Mouse (Mus musculus) midbrain, embryonic 15.5 days (tissue): Measurements from ENCODE around the gene Pdhb. TPM values are rescaled to one million over a fixed set of nuclear protein-coding genes. Genes with fewer than 3 reads are reported as not detected.
A peak's percentile ranks its signal among the peaks of the same experiment; 100 is the strongest.

Experiments used
- ATAC-seq: fragments of 200-750 bp; cut with Nextera tagmentation; replicated peaks from 2 replicates; pipeline ENCODE4 v1.8.0; 2017; ENCODE audit warnings: moderate TSS enrichment
- H3K27ac ChIP-seq: fragments of 300-500 bp; sonication (generic); 2 replicates; pipeline ENCODE4 v1.5.1; 2015; ENCODE audit warnings: mild to moderate bottlenecking, inconsistent platforms
- H3K27me3 ChIP-seq: fragments of 300-500 bp; sonication (generic); replicated peaks from 2 replicates; pipeline ENCODE4 v1.6.1; 2015; ENCODE audit warnings: inconsistent platforms
- H3K36me3 ChIP-seq: fragments of 300-500 bp; sonication (generic); replicated peaks from 2 replicates; pipeline ENCODE4 v1.6.1; 2015; ENCODE audit warnings: inconsistent platforms
- H3K4me1 ChIP-seq: fragments of 300-500 bp; sonication (generic); 2 replicates; pipeline ENCODE4 v1.6.1; 2015; ENCODE audit warnings: inconsistent platforms
- H3K4me2 ChIP-seq: fragments of 300-500 bp; sonication (generic); 2 replicates; pipeline ENCODE4 v1.6.1; 2015; ENCODE audit warnings: inconsistent platforms, mild to moderate bottlenecking, moderate library complexity
- H3K4me3 ChIP-seq: fragments of 300-500 bp; sonication (generic); 2 replicates; pipeline ENCODE4 v1.5.1; 2015; ENCODE audit warnings: mild to moderate bottlenecking, inconsistent platforms
- H3K9ac ChIP-seq: fragments of 300-500 bp; sonication (generic); 2 replicates; pipeline ENCODE4 v1.6.1; 2015; ENCODE audit warnings: mild to moderate bottlenecking, inconsistent platforms
- H3K9me3 ChIP-seq: fragments of 300-500 bp; sonication (generic); 2 replicates; pipeline ENCODE4 v1.6.1; 2016; ENCODE audit warnings: inconsistent platforms
- WGBS: fragments of 180-500 bp; shearing (Covaris S2); methylation state at CpG from one replicate; pipeline ENCODE4 v1.1.7; 2015; ENCODE audit warnings: mixed read lengths; 5-methylcytosine and 5-hydroxymethylcytosine counted together
- polyA plus RNA-seq: library from polyadenylated mRNA; unstranded; fragments of >200 nt; fragmentation: Nextera tagmentation; extraction: Ambion mirVana; gene quantifications from 2 replicates; pipeline ENCODE4 v1.2.1, GENCODE M21; 2015

Pdhb gene
- polyA plus RNA-seq, 1 experiment from 2014 or later, result 245 TPM

DNA sequence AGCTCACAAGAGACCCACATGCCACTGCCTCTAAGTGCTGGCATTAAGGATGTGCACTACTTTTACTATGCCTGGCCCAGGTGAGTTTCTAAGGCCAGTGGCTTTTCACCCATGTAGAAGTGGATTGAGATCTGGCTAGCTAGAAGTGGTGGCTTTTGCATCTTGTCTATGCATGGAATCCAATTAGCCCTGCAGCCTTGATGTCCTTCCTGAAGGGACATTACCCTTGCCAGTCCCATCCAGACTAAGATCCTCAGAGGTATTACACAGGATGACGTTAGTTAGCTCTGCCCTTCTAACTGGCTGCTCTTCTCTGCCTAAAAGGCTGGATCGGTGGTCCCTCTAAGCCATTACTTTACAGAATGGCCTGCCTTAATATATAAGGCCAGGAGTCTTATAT, 40.2 kb upstream of the Pdhb start:
- no peak overlapping the region for H3K27ac ChIP-seq
- H3K4me1 ChIP-seq, result peaks cover 16% of the 10 kb centered on the region
- H3K4me2 ChIP-seq, result no peak overlapping the region
- no peaks in the 10 kb centered on the region for H3K9me3 ChIP-seq
- 75% methylated on average over 2 of the region's 2 CpGs for WGBS
- no peak overlapping the region for H3K4me3 ChIP-seq
- peaks cover 9% of the 10 kb centered on the region; the same call in 1 of the 2 replicates for H3K27me3 ChIP-seq
- ATAC-seq, result no peak
- no peaks in the 10 kb centered on the region for H3K36me3 ChIP-seq
- no peak overlapping the region for H3K9ac ChIP-seq

DNA sequence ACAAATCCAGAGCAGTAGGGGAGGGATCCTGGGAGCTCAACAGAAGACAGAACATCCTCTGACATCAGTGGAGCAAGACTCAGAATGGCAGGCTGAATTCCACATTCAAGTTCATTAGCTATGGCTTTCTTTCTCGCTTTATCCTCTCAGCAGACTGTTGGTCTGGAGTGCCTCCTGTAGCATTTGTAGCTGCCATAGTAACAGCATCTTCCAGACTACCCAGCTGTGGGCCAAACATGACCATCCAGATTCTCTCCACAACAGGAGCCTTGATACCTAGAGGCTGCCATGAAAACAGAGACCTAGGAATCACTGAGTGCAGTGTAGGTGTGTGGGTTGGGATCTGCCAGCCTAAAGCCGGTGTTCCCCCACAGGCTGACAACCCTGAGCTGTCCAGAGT, 37.1 kb upstream of the Pdhb start:
- H3K27ac ChIP-seq, result no peak overlapping the region
- H3K36me3 ChIP-seq, result no peaks in the 10 kb centered on the region
- H3K4me3 ChIP-seq, result no peak overlapping the region
- H3K9me3 ChIP-seq, result no peaks in the 10 kb centered on the region
- no peaks in the 10 kb centered on the region for H3K27me3 ChIP-seq
- H3K4me1 ChIP-seq, result peaks cover 4% of the 10 kb centered on the region
- H3K4me2 ChIP-seq, result no peak overlapping the region
- no peak for ATAC-seq
- no peak overlapping the region for H3K9ac ChIP-seq
- 70% methylated on average over 2 of the region's 2 CpGs for WGBS

DNA sequence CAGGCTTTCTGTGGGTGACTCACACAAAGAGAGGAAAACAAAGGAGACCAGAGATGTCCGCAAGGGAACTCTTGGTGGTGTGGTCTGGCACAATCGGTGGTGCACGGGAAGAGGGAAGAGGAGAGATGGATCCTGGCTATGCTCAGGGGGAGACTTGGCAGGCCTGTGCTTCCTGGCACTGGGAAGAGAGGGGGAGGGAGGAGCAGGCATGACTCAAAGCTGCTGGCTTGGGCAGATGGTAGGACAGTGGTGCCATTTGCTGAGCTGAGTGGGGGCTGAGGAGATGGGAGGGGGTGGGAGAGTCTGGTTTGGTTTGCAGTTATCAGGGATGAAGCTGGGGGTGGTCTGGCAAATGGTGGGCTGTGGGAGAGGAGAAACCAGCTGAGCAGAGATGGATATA, 36.1 kb upstream of the Pdhb start:
- H3K27me3 ChIP-seq, result no peaks in the 10 kb centered on the region
- H3K4me1 ChIP-seq, result no peaks in the 10 kb centered on the region; the same call in 1 of the 2 replicates
- H3K4me3 ChIP-seq, result no peak overlapping the region
- no peaks in the 10 kb centered on the region for H3K36me3 ChIP-seq
- H3K4me2 ChIP-seq, result no peak overlapping the region
- no peak for ATAC-seq
- WGBS, result 82% methylated on average over 3 of the region's 3 CpGs
- H3K9me3 ChIP-seq, result no peaks in the 10 kb centered on the region
- no peak overlapping the region for H3K27ac ChIP-seq
- H3K9ac ChIP-seq, result no peak overlapping the region

DNA sequence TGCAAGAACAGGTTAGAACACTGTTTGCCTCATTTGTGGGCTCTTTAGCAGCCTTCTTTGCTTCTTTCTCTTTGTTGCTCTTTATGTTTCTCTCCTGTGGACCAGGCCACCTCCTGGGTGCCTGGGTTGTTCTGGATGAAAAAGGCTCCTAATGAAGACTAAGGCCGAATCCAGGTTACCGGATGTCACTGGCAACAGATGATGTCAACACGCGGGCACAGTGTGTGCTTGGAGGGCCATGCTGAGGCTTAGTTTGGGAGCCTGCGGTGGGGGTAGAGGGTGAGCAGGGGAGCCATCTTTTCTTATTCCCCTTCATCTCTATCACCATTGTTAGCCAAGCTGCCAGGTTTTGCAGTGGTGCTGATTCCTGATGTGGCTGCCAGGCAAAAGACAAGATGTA, 34.7 kb upstream of the Pdhb start:
- peak; percentile 55; the same call in 1 of the 2 replicates for ATAC-seq
- Histone ChIP-seq H3K9me3 (no peaks in the 10 kb centered on the region), H3K36me3 (no peaks in the 10 kb centered on the region), H3K4me2 (no peak overlapping the region), H3K4me1 (no peaks in the 10 kb centered on the region), H3K9ac (no peak overlapping the region), H3K4me3 (no peak overlapping the region), H3K27ac (no peak overlapping the region), H3K27me3 (no peaks in the 10 kb centered on the region)
- WGBS, result 62% methylated on average over 5 of the region's 5 CpGs

DNA sequence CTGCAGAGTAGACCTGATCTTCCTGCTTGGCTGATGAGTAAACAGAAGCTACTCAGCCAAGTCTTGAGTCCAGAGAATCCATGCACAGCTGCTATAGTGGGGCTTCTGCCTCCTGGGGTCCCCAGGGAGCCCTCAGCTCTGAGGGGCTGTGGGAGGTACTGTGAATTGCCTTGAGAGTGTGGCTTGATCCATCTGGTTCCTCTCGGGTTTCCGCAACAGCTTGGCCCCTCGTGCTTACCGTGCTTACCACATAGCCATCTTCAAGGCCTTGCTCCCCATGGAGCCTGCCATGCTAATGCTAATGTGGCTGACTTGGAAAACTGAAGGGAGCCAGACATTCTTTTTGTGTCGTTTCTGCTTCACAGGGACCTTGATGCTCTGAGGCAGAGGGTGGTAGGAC, 34.3 kb upstream of the Pdhb start:
- peak; percentile 63; the same call in 1 of the 2 replicates for ATAC-seq
- Histone ChIP-seq H3K9ac (no peak overlapping the region), H3K36me3 (no peaks in the 10 kb centered on the region), H3K4me1 (no peaks in the 10 kb centered on the region), H3K9me3 (no peaks in the 10 kb centered on the region), H3K4me2 (no peak overlapping the region), H3K4me3 (no peak overlapping the region), H3K27me3 (no peaks in the 10 kb centered on the region), H3K27ac (no peak overlapping the region)
- WGBS, result 18% methylated on average over 5 of the region's 5 CpGs

DNA sequence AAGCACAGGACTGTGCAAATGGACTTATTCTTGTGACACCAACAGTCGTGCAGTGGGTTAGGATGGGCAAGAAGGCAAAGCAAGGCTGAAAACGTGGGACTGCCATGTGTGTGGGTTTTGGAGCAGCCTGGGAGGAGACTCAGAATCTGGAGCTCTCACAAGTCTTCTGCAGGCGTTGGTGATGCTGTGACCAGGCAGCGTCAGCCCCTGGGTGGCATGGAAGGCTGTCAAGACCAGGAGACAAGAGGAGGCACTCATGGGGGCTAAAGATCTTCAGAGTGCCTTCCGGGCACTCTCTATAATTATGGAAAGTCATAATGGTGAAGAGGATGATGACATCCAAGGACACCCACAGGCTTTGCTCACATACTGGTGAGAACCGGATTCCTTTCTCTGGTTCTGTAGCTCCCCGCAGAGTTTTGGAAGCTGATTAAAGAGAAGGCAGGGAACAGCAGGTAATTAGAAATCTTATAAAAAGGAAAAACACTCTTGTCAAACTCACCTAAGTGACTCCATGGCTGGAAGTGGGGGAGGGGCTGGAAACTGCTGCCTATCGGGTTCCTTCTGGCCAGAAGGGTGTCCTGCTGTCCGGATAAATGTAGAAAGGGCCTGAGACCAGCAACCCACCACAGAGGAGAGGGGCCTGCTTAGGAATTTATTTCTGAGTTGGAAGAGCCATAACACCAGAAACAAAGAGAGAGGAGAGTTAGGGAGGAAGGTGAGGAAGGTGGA, 33.5 kb upstream of the Pdhb start:
- Histone ChIP-seq H3K9ac (no peak overlapping the region), H3K4me3 (no peak overlapping the region), H3K27ac (no peak overlapping the region), H3K27me3 (no peaks in the 10 kb centered on the region), H3K4me1 (no peaks in the 10 kb centered on the region), H3K4me2 (no peak overlapping the region), H3K36me3 (no peaks in the 10 kb centered on the region), H3K9me3 (no peaks in the 10 kb centered on the region)
- whole genome bisulfite sequencing, result 63% methylated on average over 9 of the region's 9 CpGs
- ATAC-seq, result no peak

DNA sequence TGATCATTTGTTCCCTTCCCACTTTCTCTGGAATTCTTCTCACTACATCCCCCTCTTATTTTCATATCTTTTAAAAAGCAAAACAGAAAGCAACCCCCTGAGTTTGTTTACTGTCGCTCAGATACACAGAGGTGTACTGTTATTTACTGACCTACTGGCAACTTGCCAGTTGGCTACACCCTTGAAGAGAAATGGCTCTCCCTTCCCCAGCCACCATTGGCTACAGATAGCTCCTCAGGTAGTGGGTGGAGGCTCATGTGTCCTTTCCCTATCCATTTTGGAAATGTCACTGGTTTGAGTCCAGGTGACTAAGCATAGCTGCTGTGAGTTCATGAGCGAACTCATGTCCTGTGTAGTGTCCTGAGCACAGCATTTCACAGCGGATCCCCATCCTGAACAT, 28.9 kb upstream of the Pdhb start:
- no peak overlapping the region for H3K9ac ChIP-seq
- WGBS, result 85% methylated on average over 3 of the region's 3 CpGs
- no peaks in the 10 kb centered on the region for H3K9me3 ChIP-seq
- H3K36me3 ChIP-seq, result no peaks in the 10 kb centered on the region
- H3K27ac ChIP-seq, result no peak overlapping the region
- ATAC-seq, result no peak
- no peaks in the 10 kb centered on the region for H3K4me1 ChIP-seq
- H3K4me3 ChIP-seq, result no peak overlapping the region
- no peaks in the 10 kb centered on the region for H3K27me3 ChIP-seq
- no peak overlapping the region for H3K4me2 ChIP-seq

DNA sequence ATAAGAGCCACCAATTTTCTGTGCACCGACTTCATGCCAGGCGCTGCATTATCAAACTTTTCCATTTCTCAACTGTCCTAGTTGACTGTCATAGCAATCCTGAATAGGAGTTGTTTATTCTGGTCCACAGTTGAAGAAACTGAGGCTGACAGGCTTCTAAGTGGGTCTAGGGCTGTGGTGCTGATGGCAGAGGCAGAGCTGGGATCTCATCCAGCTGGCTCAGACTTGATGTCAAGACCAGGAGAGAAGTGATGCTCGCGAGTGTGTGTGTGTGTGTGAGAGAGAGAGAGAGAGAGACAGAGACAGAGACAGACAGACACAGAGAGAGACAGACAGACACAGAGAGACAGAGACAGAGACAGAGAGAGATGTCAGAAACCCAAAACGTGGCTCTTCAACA, 27.9 kb upstream of the Pdhb start:
- ATAC-seq, result no peak
- Histone ChIP-seq H3K9ac (no peak overlapping the region), H3K36me3 (no peaks in the 10 kb centered on the region), H3K27ac (no peak overlapping the region), H3K27me3 (no peaks in the 10 kb centered on the region), H3K9me3 (no peaks in the 10 kb centered on the region), H3K4me2 (no peak overlapping the region), H3K4me1 (no peaks in the 10 kb centered on the region), H3K4me3 (no peak overlapping the region)
- 86% methylated on average over 5 of the region's 5 CpGs for WGBS

DNA sequence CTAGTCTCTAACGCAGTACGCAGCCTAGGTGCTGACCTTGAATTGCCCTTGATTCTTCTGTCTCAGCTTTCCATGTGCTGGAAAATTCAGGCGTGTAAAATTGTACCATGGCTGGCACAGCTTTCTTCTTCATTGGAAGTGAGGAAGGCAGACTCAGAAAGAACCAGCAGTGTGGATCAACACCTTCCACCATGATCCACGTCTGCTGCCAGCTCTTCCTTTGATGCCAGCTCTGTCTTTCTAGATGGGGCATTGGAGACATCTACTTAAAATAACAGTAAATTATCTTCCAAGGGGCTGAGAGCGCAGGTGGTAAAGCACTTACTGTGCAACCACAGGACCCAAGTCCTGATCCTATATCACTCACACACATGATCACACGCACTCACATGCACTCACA, 19.9 kb upstream of the Pdhb start:
- no peaks in the 10 kb centered on the region for H3K4me1 ChIP-seq
- H3K4me2 ChIP-seq, result no peak overlapping the region
- no peak overlapping the region for H3K27ac ChIP-seq
- no peak overlapping the region for H3K9ac ChIP-seq
- no peaks in the 10 kb centered on the region for H3K27me3 ChIP-seq
- 91% methylated on average over 6 of the region's 6 CpGs for WGBS
- no peaks in the 10 kb centered on the region for H3K9me3 ChIP-seq
- H3K4me3 ChIP-seq, result no peak overlapping the region
- no peaks in the 10 kb centered on the region for H3K36me3 ChIP-seq
- ATAC-seq, result no peak

DNA sequence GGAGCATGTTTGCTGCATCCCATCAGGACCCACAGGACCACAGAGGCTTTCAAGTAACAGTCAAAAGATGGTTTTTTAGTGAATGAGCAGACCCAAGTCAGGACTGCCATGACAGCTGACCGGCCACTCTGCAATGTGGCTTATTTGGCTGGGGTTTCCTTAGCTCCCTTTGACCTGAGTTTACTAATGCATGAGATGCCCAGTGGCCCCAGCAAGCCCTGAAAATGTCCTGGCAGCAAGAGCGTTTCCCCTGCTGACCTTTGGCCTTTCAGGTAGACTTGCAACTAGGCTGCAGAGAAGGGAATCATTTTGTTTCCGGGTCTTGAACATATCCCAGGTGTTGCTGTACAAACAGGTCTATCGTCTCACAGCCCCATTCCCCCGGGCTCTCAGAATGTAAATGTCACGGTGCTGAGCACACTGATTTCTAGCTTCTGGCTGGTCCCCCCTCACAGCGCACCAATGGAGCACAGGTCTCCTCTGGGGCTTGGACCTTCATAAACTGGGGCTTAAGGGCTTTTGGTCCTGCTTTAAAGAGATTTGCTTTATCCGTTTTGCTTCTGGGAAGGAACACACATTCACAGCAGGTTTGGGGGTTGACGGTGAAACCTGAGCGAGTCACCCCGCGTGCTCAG, 18.6 kb upstream of the Pdhb start:
- H3K4me2 ChIP-seq, result no peak overlapping the region
- H3K36me3 ChIP-seq, result no peaks in the 10 kb centered on the region
- H3K27ac ChIP-seq, result no peak overlapping the region
- H3K9ac ChIP-seq, result no peak overlapping the region
- 68% methylated on average over 12 of the region's 12 CpGs for WGBS
- H3K9me3 ChIP-seq, result no peaks in the 10 kb centered on the region
- no peak overlapping the region for H3K4me3 ChIP-seq
- no peak for ATAC-seq
- H3K27me3 ChIP-seq, result no peaks in the 10 kb centered on the region
- H3K4me1 ChIP-seq, result no peaks in the 10 kb centered on the region

DNA sequence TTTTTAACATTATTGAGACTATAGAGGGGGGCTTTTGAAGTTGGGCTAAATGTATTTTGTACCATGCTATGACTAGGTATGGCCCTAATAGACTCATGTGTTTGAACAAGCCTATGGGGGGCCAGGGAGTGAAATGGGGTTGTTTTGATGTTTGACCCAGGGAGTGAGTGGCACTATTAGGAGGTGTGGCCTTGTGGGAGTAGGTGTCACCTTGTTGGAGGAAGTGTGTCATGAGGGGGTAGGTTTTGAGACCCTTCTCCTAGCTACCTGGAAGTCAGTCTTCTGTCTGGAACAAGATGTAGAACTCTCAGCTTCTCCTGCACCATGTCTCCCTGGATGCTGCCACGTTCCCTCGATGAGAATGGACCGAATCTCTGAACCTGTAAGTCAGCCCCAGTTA, 17.7 kb upstream of the Pdhb start:
- H3K27me3 ChIP-seq, result no peaks in the 10 kb centered on the region
- H3K36me3 ChIP-seq, result no peaks in the 10 kb centered on the region
- H3K9me3 ChIP-seq, result no peaks in the 10 kb centered on the region
- 92% methylated on average over 3 of the region's 3 CpGs for WGBS
- H3K9ac ChIP-seq, result no peak overlapping the region
- no peak overlapping the region for H3K27ac ChIP-seq
- no peak overlapping the region for H3K4me2 ChIP-seq
- H3K4me1 ChIP-seq, result no peaks in the 10 kb centered on the region
- no peak for ATAC-seq
- no peak overlapping the region for H3K4me3 ChIP-seq

DNA sequence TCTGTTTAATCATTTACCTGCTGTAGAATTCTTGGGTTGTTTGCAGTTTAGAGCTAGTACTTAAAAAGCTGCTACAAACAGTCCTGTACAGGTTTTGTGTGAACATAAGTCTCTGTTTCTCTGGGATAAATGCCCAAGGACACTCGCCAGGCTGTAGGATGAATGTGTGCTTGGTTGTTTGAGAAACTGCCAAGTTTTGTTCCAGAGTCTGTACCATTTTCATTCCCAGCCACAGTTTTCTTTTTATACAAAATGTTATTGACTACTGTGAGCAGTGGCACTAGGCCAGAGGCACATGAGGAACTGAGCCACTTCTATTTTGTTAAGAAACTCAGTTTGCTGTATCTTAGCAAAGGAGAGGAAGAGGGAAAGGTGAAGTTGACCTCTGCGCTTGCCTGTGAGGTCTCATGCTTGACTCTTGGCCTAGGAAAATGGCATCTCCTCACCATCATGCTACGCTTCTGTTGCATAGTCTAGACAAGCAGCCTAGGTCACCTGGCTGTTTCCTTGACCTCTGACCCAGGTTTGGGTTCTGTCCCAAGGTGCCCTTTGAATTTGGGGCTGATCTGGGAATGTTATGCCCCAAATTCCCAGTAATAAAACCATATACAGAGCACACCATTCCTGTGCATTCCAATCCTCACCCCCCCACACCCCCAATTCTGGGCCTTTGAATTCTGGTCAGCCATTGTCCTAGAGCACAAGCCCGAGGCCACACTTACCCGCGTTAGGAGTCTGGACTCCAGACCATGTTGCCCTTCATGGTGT, 13.6 kb upstream of the Pdhb start:
- Histone ChIP-seq H3K27ac (no peak overlapping the region), H3K36me3 (no peaks in the 10 kb centered on the region), H3K9ac (no peak overlapping the region), H3K4me3 (no peak overlapping the region), H3K4me1 (no peaks in the 10 kb centered on the region), H3K9me3 (no peaks in the 10 kb centered on the region), H3K4me2 (no peak overlapping the region), H3K27me3 (no peaks in the 10 kb centered on the region)
- no peak for ATAC-seq
- WGBS, result 90% methylated on average over 6 of the region's 6 CpGs
